Mouse (Mus musculus) kidney, adult 2 months (tissue): ENCODE measurements around the gene Nlk.

Source experiments
- CTCF ChIP-seq: fragments of 200-500 bp; conservative IDR thresholded peaks from 2 replicates; pipeline ENCODE4 v1.5.1; 2011; ENCODE audit warnings: low read depth, mild to moderate bottlenecking, control low read depth, low read length, moderate library complexity, mixed read lengths; ENCODE audit not compliant: insufficient read depth, insufficient read length
- POLR2A ChIP-seq: fragments of 200-500 bp; IDR thresholded peaks from one replicate; pipeline ENCODE4 v1.6.1; 2011; ENCODE audit warnings: low read depth, low read length, control low read depth

DNA sequence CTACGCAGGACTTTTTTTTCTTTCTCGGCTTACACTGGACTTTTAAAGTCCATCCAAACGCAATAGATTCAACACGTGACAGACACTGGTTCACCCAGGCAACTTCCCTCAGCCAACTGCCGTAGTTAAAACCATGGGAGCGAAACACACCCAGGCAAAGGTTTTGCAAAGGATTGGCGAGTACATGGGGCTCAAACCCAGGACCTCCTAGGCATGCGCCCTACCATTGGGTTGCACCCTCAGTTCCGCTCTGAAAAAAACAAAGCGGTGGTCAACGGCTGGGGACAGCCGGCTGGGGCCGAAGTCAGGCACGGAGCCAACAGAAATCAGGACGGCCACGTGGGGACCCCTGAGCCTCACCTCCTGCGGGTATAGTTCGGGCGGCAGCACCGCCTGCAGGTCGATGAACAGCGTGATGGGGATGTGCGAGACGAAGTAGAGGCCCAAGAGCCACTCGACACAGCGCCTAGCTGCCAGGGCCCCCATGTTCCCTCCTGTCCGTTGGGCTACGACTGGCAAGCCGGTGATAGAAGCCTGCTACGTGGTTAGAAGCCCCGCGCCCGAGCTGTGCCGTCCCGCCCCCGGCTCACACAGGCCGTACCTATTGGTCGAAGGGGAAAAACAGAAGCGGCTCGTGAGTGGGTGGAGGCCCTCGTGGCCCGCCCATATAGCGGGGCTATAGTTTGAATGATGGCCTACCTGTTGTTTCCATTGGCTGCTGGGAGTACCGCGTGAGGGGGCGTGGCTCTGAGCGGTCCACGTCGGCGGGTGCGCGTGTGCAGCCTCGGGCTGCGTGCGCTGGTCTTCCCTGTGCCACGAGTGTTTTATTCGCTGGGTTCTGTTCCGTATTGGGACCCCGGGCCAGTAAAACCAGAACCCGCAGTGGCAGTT is 146.8 kb downstream of the Nlk start, which contains the start of gene Tmem97:
- TF ChIP-seq CTCF (no peak), POLR2A (peak; percentile 48)
